Mouse (Mus musculus) macrophage (primary cell): Measurements from ENCODE around the gene Btbd35f9. TPM values are rescaled to one million over a fixed set of nuclear protein-coding genes. Genes with fewer than 3 reads are reported as not detected.
"Not testable (repeated sequence)": the region's sequence is repeated elsewhere in the genome, so short reads cannot be mapped to it uniquely, and the experiment has no call there.

Experiments
- H3K27ac ChIP-seq: fragments of 350-480 bp; formaldehyde crosslinking; 2 replicates; pipeline ENCODE4 v1.9.0; 2021
- H3K36me3 ChIP-seq: fragments of 350-480 bp; formaldehyde crosslinking; 2 replicates; pipeline ENCODE4 v1.9.0; 2021; ENCODE audit errors: inconsistent target
- H3K4me3 ChIP-seq: fragments of 350-480 bp; formaldehyde crosslinking; 2 replicates; pipeline ENCODE4 v1.9.0; 2021; ENCODE audit errors: inconsistent target
- H3K79me2 ChIP-seq: fragments of 350-480 bp; formaldehyde crosslinking; 2 replicates; pipeline ENCODE4 v1.9.0; 2021; ENCODE audit errors: inconsistent target
- WGBS: methylation state at CpG from one replicate; pipeline ENCODE4 v1.1.7; 2026; ENCODE audit warnings: inconsistent platforms; ENCODE audit not compliant: missing documents; 5-methylcytosine and 5-hydroxymethylcytosine counted together
- polyA plus RNA-seq: library from polyadenylated mRNA; stranded (reverse); fragments of 250-400 nt; gene quantifications from 3 replicates; pipeline ENCODE4 v1.2.4, GENCODE M21; 2018; ENCODE audit warnings: inconsistent platforms
- total RNA-seq, 78 experiments: library from RNA; depleted of rRNA; stranded (reverse); fragments of 250-400 nt; gene quantifications; 1 replicate in 9 of 78; 2 replicates in 24 of 78; 3 replicates in 43 of 78; 4 replicates in 2 of 78; pipeline ENCODE4 v1.2.4; 2018; ENCODE audit warnings: inconsistent platforms in 56 of 78

Gene Btbd35f9
- total RNA-seq (2018; cell fraction: chromatin; rRNA removed) = not detected
- not detected for total RNA-seq (2018; cell fraction: cytosol; rRNA removed)
- total RNA-seq (2018; cell fraction: nucleus; rRNA removed) = not detected
- not detected in 3 replicates for polyA plus RNA-seq

- not testable (repeated sequence) for H3K79me2 ChIP-seq, H3K27ac ChIP-seq, H3K36me3 ChIP-seq, H3K4me3 ChIP-seq
- WGBS = no CpG with 5 or more reads among the region's 5 CpGs
Observed at GRCm38 (mm10) chrX:34161399-34161798, at the start of gene Btbd35f9. Btbd35f9 (minus strand) TSS chrX:34161499.

Other genes with a start within 250 kb of the Btbd35f9 start
- not detected in 3 replicates for gene Btbd35f6, start 205.0 kb downstream of the Btbd35f9 start, polyA plus RNA-seq
- not detected in 3 replicates for gene Gm21870, start 174.7 kb downstream of the Btbd35f9 start, polyA plus RNA-seq
- not detected in 3 replicates for gene Spin2g, start 77.2 kb upstream of the Btbd35f9 start, polyA plus RNA-seq